Mouse (Mus musculus): ENCODE measurements around the gene Akirin2.

The Akirin2 gene

DNA sequence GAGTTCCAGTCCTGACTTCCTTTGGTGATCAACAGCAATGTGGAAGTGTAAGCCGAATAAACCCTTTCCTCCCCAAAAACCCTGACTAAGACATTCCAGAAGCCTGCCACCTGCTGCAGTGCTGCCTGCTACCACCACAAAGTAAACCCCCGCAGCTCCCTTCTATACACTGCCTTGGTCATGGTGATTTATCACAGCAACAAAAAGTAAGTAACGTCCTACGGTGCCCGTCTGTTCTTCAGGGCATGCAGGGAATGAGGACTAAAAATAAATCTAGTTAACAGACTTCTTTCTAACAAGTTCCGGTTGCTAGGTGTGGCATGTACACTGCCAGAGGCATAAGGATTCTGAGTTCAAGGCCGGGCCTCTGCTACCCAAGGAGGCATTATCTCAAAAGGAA is 31.3 kb downstream of the Akirin2 start:
- in situ Hi-C loops (cut with MboI; ENCODE audit: unreplicated experiment in 2 of 2), result loop anchor here in 1 of 2 experiments (25.0 kb wide), 1 partner anchor 330 kb away; no protein-coding TSS in a partner anchor

DNA sequence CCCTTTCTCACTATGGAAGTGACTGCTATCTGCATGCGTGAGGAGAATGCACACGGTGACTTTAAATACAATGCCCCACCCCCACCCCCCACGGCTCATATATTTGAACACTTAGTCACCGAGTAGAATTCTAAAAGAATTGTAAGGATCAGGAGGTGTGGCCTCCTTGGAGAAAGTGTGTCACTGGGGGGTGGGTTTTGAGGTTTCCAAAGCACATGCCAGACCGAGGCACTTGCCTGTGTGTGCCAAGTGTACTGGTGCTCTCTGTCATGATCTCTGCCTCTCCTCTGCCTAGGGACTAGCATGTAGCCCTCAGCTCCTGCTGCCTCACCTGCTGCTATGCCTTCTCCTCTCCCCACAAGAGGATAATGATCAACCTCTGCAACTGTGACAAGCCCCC is 31.7 kb downstream of the Akirin2 start:
- in situ Hi-C loops (cut with MboI; ENCODE audit: unreplicated experiment in 2 of 2), result loop anchor here in 1 of 2 experiments (25.0 kb wide), 1 partner anchor 330 kb away; no protein-coding TSS in a partner anchor

DNA sequence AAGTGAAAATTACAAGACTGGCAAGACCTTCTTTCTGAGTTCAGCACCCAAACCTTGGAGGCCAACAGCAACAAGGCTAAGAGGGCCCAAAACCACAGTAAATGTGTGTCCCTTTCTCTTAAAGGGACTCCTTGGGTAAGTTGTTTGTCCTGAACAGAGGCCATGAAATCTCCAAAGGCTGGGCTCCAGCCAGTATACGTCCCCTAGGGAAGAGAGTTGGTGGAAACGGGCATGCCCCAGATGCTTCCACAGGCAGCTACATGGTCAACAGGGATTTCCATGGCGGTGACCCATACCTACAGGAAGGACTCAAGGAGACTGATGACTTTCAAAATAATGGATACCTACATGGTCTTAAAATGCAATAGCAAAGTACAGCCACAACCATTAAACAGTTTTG is 32.7 kb downstream of the Akirin2 start:
- in situ Hi-C loops (cut with MboI; ENCODE audit: unreplicated experiment in 2 of 2), result loop anchor here in 1 of 2 experiments (25.0 kb wide), 1 partner anchor 329 kb away; no protein-coding TSS in a partner anchor

DNA sequence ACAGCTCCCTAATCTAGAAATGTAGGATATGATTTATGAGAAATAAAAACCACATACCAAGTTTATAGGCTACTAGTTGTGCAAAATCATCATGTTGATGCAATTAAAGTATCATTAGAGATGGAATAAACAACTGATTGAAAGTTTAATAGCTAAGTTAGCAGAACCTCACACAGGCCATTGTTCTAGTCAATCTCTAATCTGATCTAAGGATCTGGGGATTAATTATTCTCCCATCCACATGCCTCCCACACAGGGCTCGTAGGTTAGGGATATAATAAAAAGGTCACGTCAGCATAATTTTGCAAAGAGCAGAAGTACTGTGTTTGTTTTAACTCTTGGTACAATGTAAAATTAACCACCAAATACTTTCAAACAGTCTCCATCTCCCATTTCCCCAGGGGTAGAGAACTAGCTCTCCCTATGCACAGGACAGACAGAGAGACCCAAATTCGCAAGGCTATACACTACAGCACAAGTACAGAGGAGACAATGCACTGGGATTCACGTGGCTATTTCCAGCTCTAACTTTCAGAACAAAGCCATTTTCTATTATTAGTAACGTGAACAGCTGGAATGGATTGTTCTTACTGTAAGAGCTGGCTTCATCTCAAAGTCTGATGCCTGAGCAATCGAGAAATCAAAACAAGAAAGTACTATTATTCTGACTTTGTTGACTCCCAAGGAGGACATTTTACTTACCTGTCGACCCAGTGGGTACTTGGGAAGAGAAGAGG is 34.3 kb downstream of the Akirin2 start:
- in situ Hi-C loops (cut with MboI; ENCODE audit: unreplicated experiment in 2 of 2), result loop anchor here in 1 of 2 experiments (25.0 kb wide), 1 partner anchor 327 kb away; no protein-coding TSS in a partner anchor

DNA sequence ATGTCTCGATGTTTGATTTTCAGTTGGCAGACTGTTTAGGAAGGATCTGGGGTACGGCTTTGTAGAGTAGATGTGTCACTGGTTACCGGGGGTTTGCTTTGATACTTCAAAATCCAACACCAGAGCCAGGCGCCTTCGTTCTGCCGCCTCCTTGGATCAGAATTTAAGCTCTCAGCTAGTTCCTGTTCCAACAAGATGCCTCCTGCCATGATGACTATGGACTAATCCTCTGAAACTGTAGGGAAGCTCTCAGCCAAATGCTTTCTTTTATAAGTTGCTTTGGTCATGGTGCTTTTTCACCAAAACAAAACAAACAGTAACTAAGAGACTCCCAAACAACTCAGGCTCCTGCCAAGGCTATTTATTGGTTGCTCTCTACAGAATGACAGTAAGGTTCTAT is 52.4 kb downstream of the Akirin2 start:
- in situ Hi-C loops (cut with MboI; ENCODE audit: unreplicated experiment in 2 of 2), result no loop called here

DNA sequence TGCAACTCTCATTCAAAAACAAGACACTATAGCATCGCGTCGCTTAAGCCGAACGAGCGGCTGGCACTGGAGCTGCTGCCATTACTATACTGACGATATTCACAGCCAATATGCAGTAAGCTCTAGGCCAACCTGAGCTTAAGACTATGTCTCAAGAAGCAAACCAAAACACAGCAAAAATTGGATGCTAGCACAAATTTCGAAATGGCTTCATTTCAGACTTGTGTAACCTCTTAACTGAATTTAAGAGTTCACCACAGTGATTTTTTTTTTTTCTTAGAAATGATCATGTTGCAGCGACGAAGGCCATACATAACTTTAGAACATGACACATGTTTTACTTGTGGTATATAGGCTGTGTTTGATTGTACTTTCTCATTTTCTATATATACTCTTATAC is 55.9 kb downstream of the Akirin2 start:
- in situ Hi-C loops (cut with MboI; ENCODE audit: unreplicated experiment in 2 of 2), result no loop called here

DNA sequence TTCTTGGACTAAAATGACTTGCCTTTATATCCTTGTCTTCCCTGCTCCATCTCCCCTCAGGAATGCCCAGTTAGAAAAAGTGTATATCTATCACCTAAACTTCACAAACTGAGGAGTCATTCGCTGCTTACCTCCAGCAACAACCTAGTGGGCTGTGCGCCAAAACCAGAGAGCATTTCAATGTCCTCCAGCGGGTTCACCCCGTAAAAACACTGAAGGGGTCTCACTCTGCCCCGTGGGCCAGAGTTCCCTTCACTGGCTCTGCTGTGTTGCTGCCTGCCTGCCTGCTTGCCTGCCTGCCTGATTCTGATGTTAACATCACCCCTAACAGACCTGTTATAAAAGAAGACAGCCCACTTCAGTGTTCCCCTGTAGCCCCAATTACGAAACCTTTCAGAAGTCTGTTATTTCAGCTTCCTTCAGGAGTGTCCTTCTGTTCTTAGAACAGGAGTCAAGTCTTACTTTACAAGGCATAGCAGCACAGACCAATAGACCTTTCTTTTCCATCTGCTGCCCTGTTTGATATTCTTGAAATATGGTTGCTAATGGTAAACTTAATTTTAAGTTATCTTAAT is 62.9 kb downstream of the Akirin2 start:
- in situ Hi-C loops (cut with MboI; ENCODE audit: unreplicated experiment in 2 of 2), result no loop called here

DNA sequence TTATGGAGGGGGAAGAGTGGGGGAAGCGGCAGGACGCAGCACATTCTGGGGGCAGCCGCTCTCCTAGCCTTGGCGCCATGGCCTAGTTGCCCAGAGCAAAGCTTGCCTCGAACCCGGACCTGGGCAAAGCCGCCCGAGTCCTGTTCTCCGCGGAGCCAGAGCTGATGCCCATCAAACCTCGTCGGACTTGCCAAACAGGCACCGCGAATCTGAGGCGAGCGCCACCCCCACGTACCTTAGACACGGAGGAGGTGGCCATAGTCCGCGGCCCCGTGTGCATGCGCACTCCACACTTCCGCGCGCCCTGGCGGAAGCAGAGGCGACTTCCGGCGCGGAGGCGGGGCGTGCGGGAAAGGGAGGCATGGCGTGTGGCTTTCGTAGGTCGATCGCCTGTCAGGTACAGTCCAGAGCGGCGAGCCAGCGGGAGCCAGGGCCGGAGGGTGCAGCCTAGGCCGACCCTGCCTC is 63.9 kb downstream of the Akirin2 start, which contains the start of the genes Orc3 and Rars2:
Gene Orc3, minus strand, starts transcription at position 315 of the 465 bp plus-strand sequence.
Gene Rars2, plus strand, starts transcription at position 328 of the 465 bp plus-strand sequence.
- in situ Hi-C loops (cut with MboI; ENCODE audit: unreplicated experiment in 2 of 2), result no loop called here

DNA sequence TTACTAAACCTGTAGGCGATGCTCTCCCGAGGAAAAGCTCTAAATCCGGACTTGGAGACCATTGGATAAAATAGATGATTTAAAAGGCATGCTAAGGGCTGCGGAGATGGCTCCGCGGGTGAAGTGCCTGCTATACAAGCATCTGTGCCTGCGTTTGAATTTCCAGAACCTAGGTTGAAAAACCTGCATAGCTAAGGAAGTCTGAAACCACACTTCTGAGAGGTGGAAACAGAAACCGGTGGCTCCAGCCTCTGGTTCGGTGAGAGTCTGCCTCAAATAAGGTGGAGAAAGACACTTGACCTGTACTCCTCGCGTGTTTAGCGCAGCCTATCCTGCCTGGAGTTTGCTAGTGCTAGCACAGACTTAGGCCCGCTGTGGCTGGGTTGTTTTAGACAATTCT is 64.6 kb downstream of the Akirin2 start:
- in situ Hi-C loops (cut with MboI; ENCODE audit: unreplicated experiment in 2 of 2), result no loop called here

DNA sequence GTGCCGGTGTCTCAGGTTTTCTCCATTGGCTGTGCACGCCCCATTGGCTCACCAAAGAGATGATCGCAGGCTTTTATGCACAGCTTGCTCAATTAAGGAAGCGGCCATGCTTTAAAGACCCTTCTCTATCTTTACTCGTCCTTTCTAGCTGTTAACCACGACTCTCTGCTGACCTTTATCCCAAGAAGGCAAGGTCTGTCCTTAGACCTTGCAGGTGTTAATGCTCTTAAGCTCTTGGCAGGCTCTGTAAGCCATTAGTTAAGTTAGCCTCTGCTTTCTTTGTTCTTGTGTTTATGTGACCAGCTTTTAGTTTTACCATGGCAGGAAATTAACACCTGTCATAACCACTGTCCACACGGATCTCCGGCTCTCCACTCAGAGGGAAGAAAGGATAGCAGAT is 65.4 kb downstream of the Akirin2 start:
- in situ Hi-C loops (cut with MboI; ENCODE audit: unreplicated experiment in 2 of 2), result no loop called here

Data from v-Abl transformed pro-B cells (cell line).